Mouse (Mus musculus) lung, adult 2 months (tissue): ENCODE data around the gene Ikzf1.

Experiments
- CTCF ChIP-seq: fragments of 200-500 bp; IDR thresholded peaks from 2 replicates; pipeline ENCODE4 v1.5.1; 2011; ENCODE audit warnings: mild to moderate bottlenecking, low read length, control low read depth; ENCODE audit not compliant: insufficient read depth
- POLR2A ChIP-seq: fragments of 200-500 bp; IDR thresholded peaks from 2 replicates; pipeline ENCODE4 v1.6.1; 2011; ENCODE audit warnings: low read depth, mild to moderate bottlenecking, control low read depth, low read length, borderline replicate concordance; ENCODE audit errors: extremely low read depth

DNA sequence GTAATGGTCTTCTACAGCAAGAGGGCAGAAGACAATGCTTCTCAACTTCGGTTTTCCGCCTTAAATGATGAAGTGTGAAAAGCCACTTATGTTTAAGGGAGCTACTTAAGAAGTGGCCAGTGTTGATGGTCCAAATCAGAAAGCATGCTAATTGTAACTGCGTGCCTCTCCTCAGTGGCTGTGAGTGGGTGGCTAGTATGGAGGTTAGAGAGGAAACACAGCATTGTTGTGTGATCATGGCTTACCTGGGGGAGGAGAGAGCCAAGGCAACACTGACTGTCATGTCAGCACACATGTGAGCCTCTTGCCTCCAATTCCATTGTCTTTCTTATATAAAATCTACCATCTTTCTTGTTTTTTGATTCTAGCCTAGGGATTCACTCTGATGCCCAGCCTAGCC, 8.6 kb downstream of the Ikzf1 start:
- TF ChIP-seq CTCF (no peak), POLR2A (no peak)
